Mouse (Mus musculus) liver, embryonic 14.5 days (tissue): ENCODE measurements around the gene Mgat5.

Experiments
- CTCF ChIP-seq: IDR thresholded peaks from 2 replicates; pipeline ENCODE4 v1.5.1; 2016; ENCODE audit warnings: antibody characterized with exemption, low read depth, control low read depth
- EP300 ChIP-seq: IDR thresholded peaks from 2 replicates; pipeline ENCODE4 v1.6.1; 2016; ENCODE audit warnings: antibody characterized with exemption, low read depth

DNA sequence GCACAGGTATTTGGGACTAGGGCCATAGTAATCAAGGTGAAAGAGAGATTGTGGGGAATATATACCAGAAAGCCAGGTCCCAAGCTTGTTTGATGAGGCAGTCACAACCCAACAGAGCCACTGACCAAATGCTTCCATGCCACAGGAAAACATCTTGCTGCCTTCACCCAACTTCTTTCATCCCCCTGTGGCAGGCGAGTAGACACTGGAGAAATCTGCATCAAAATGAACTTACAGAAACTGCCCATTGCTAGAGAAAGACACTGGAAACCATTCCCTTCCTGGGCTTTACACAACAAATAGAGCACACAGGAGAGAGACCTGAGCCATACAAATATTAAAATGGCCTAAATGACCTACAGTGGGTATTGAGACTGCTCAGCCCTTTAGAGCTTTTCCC lies 37.2 kb upstream of the Mgat5 start:
- TF ChIP-seq CTCF (no peak), EP300 (no peak)
